Mouse (Mus musculus): ENCODE measurements around the gene Plekha6.

GRCm38 (mm10) chr1:133296376-133296775, 132.4 kb downstream of the Plekha6 start:
- TF ChIP-seq GATA1 (IDR thresholded peaks at IDR 0.05; ENCODE audit: borderline replicate concordance, low read length), result no peak
- TF ChIP-seq FLI1 (IDR thresholded peaks at IDR 0.05; ENCODE audit: low read length), result no peak
